Mouse (Mus musculus) c-Kit-positive CD71-negative TER-119-negative erythroid progenitor cells, embryonic 14.5 days (primary cell): ENCODE results near the gene Micu1.

Source experiments
- DNase-seq: peaks from one replicate; pipeline ENCODE4 v3.0.0-alpha.2; 2013; ENCODE audit warnings: low read depth

The Micu1 gene

DNA sequence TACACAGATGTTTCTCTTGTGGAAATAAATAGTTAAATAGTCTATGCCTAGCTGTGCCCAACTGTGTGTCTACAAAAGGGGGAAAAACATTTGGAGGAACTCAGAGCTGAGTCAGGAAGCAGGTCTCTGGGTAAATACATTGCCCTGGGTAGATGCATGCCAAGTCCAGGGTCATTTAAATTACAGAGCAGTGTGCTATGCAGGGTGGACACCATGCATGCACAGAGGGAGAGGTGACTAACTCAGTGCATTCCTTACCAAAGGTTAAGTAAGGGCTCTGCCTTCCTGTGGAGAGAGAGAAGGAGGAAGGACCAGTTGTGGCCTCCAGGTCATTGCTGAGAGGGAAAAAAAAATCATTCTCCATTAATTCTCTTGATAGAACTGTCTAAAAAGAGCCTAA, 22.4 kb downstream of the Micu1 start:
- DNase-seq: no peak

DNA sequence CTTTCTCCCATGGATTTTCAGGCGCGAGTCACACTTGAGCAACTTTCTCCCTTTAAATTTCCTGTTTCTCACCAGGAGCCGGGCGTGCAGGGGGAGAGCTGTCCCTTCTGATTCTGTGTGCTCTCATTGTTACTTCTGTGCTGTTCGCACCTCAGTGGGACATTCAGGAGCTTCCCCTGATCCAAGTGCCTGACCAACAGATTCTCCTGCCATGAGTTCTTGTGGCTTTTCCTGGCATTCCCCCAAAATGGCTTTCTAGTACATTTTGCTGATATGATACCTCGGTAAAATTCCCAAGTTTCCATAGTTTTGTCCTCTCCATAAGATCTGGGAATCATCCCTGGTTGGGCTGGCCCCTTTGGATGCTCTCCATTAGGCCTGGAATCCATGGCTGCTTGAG, 25.0 kb downstream of the Micu1 start:
- DNase-seq: no peak

DNA sequence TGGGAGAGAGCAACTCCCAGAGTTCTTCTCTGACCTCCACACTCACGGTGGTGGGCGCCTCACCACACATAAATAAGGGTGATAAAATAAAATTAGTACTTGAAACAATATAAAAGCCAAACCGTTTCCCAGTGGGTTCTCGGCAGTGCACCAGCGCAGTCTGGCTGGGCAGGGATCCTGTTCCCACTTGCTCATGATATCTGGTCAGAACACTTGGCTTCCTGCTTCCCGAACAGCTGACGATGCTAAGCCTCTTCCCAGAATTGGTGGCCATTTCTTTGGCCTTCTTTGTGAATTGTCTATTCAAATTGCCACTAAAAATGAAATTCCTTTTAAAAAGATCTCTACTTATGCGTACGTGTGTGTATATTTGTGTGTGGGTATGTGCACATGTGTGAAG, 27.0 kb downstream of the Micu1 start:
- no peak for DNase-seq

DNA sequence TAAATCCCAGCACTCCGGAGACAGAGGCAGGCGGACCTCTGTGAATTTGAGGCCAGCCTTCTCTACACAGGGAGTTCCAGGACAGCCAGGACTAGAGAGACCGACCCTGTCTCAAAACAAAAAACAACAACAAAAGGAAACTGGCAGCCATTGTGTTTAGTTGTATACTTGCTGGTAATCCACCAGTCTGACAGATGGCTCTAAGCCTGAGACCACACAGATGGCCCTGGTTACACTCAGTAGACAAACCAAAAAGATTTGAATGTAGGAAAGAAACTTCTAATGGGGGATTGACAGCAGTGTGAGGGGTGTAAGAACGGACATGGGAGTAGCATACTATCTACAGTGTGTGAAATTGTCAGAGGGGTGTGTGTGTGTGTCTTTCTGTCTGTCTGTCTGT, 27.6 kb downstream of the Micu1 start:
- DNase-seq: no peak

DNA sequence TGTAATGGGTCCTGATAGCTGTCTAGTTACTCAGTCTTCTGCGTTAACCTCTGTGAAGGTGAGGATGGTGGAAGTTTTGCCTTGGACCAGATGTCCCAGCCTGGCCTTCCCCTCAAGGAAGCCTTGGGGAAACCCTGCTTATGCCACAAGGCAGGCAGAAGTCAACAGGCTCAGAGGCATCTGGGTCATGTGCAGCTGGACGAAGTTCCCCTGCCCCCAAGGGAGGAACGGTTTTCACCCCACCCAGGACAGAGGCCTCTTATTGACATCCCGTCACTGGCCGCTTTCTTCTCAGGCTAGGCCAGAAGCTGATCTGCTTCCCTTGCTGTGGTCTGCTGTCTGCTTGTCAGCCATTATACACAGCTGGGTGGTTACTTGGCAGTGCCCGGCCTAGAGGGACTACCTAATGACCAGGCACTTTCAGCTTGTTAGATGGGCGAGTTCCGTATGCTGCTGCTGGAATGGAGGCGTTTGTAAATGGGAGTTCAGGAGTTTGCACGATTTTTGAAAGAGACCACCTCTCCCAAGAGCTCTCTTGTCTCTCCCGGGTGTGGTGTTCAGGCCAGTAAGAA, 33.8 kb downstream of the Micu1 start:
- no peak for DNase-seq

DNA sequence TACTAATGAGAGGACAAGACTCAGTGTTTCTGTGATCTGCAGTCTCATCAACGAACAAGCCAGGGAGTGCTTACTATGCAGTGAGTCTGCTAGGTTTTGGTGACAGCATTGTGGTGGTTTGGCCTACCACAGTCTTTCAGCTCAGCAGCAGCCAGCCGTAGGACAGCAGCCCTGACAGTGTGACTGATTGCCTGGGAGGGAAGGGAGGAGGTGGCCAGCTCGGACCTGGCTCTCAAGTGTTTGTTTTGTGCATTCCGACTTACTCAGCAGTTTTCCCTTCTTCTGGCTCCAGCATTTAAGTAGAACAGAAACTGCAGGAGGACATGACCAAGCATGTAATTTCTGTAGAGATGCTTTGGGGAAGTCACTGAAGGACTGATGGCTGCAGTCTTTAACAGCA, 39.2 kb downstream of the Micu1 start:
- DNase-seq: no peak

DNA sequence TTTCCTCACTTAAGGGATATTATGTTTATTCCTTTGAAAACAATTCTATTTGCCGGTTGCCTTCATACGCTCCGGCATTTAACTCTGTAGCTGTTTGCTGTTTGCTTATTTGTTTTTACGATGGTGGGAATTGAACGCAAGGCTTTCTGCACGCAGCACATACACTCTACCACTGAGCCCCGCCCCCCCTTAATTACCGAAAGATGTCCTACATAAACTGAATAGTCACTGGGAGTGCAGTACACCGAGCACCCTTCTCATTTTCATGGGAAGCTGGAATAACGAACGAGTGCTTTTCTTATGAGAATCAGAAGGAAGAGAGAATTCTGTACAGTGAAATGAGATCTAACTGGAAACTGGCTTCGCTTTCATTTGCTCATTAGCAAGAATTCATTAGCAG, 41.1 kb downstream of the Micu1 start:
- DNase-seq: no peak

DNA sequence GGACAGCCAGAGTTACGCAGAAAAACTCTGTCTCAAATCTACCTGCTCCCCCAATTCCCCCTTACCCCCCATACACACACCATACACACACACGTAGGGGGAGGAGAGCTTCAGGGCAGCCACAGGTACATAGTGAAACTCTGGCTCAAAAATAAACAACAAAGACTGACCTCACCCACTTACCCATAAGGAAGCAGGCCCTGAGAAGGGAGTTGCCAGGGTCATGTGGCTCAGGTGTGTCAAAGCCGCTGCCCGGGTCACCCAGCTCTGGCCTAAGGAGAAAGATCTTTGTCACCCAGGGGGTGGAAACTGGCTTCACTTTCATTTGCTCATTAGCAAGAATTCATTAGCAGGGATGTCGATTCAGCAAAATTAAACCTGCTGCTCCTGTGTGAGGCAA, 41.7 kb downstream of the Micu1 start:
- DNase-seq: no peak

DNA sequence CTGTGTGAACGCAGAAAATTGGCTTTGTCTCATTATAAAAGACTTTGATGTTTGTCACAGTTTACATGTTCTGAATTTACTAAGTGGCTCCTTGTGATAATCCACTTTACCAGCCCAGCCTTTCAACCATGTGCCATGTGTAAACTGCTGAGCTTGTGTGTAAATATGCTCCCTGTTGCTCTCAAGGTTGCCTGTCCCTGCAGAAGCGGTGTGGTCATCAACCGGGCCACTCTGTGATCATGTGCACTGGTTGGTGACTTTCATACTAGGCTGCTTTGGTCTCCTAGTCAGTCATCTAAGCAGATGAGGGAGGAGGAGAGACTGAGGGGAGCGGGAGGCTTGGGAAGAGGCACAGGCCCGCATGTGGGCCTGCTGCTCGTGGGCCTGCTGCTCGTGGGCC, 45.1 kb downstream of the Micu1 start:
- DNase-seq: no peak

DNA sequence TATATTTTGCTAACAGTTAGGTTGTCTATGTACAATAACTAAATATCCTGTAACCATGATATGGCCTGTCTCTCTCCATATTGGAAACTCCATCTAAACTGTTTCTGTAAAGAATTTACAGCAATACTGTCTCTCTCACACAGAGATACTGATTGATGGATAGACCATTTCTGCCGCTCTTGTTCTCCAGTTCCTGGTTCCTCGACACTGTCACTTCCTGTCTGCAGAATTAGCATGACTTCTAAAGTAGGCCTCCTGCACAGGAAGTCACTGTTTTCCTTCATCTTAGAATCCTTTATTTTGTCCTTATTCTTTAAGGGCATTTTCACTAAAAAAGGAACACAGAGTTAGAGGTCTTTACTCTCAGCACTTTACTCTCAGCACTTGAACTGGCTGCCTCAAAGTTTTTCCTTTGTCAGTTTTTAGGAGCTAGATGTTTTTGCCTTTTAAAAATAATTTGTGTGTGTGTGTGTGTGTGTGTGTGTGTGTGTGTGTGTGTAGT, 46.5 kb downstream of the Micu1 start:
- DNase-seq: no peak

DNA sequence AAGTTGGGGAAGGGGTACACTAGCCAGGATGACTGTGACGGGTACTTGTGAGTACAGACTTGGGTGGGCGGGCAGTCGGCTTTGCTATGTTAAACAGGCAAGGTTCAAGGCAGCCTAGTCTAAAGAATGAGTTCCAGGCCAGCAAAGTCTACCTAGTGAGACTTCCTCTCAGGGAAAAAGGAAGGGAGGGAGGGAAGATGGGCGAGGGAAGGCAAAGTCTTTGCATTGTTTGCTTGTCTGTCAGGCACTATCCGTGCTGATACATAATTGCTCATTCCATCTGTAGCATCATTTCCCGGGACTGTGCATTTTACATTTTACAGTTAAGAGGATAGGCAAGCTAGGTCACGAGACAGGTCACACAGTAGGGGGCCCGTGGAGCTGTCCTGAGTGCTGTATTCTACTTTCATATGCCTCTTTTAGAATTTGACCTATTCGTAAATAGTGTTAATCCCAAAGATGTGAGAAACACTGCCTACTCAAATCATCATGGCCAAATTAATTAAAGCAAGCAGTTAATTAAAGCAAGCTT, 51.3 kb downstream of the Micu1 start:
- no peak for DNase-seq

DNA sequence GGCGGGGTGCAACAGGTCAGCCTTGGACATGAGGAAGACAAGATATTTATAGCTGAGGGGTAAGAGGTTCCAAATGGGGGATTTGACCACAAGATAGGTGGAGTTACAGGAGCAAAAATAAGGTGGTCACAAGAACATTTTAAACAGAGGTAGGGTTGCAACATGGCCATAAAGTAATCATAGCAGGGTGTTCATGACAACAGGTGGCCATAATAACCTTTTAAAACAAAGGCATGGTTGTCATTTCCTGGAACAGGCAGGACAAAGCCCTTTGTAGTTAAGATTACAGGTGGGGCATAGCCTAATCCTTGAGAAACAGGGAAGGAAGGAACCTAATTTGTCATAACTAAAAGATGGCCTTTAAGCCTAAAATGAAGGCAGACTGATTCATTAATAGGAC, 51.8 kb downstream of the Micu1 start:
- no peak for DNase-seq

DNA sequence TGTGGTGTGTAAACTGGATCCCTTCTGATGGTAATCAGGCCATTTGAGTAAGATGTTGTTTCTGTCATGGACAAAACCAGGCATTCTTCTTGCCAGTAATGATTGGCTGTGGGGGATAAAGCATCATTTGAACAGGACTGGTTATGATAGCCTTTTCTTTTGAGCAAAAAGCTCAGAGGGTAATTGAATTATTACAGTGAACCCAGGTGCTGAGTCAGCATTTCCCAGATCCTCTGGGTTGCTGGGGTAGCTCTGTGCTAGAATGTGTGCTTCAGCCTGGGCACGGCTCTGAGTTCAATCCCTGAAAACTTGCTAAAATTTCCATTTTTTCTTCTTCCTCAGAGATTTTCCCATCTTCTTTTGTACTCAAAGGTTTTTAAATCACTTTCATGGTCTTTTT, 52.6 kb downstream of the Micu1 start:
- DNase-seq: no peak

DNA sequence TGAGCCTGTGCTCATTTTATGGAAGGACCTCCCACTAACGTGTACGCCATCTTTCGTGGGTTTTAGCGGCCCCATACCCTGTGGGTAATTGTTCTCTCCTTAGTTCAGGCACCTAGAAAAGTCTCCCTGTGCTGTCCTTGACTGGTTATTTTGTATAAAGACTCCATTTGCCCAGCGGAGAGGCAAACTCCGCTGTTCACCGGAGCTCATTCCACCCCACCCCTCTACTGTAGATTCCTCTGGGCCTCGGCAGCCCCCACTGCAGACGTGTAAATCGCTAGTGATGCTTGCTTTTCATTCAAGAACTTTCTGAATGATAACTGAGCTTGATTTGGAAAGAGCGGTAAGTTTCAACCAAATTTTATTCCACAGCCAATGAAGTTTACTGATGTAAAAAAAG, 53.4 kb downstream of the Micu1 start:
- no peak for DNase-seq

DNA sequence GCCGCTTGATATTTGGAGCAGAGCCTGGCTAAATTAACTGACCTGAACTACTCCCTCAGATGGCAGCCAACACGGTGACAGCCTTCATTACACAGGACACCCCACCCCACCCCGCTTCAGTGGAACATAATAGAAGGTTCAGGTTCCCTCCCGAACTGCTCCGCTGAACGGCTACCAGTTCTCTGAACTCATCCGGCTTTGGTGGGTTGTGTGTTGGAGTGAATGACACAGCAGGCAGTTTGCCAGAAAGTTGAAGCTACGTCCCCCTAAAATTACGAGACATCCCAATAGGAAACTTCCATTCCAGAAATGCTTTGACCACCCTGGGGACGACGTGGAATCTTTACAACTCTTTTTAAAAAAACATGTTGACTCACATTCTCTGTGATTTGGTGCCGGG, 53.8 kb downstream of the Micu1 start:
- no peak for DNase-seq

DNA sequence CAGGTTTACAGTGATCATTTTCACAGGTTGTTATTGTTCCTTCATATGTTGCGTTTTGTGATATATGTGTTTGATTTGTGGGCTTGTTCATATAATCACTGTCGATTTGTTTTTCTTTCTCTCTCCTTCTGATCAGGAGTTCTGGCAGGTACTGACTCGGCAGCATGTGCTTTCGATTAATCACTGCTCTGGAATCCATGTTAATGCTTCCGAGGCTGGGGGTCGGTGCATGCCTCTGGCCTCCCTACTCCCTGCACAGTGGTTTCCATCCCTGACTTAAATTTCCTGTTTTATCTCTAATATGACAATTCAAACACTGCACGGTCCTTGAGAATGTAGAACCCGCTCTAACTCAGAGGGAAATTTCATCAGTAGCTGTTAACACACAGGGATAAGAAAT, 54.3 kb downstream of the Micu1 start:
- DNase-seq: no peak

DNA sequence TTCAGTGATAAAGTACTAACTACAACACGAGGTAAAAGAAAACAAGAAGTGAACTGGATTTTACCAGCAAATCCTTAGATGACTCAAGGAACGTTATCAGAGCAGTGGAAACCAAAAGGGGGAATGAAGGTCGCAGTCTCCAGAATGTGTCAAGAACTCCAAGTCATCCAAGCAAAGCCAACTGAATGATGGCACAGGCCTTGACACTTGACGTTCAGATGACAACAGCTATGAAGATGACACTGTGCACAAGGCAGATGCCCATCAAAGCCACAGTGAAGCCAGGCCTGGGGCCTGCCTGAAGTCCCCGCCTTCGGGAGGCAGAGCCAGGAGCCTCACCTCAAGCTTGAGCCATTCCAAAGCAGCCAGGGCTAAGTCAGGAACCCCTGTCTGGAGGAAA, 62.5 kb downstream of the Micu1 start:
- no peak for DNase-seq

DNA sequence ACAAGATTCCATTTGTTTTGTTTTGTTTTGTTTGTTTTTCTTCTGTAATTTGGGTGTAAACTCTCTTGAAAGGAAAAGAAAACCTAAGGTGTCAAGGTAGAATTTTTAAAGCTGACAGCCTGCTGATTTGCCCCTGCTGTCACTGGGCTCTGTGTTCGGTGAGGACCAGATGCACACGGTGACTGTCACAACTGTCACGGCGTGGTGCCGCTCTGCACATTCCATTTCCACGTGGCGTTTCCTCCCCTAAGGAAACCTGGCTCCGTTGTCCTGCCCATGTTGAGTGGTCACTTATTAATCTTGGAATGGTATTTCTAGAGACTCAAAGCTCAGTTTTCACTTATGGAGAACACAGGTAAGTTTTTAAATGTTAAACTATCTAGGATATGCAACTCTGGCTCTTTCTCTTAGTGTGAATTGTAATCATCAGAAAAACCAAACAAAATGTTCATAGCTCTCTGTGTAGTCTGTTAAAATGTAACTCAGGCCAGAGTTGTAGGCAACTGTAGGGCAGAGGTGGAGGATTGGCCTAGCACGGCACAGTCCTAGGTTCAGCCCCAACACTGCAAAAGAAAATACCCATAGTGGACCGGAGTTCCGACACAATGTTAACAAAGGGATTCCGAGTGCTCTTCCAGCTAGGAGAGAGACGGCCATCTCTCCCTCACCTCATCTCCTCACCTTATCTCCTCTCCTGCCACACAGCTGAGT, 66.2 kb downstream of the Micu1 start:
- no peak for DNase-seq

DNA sequence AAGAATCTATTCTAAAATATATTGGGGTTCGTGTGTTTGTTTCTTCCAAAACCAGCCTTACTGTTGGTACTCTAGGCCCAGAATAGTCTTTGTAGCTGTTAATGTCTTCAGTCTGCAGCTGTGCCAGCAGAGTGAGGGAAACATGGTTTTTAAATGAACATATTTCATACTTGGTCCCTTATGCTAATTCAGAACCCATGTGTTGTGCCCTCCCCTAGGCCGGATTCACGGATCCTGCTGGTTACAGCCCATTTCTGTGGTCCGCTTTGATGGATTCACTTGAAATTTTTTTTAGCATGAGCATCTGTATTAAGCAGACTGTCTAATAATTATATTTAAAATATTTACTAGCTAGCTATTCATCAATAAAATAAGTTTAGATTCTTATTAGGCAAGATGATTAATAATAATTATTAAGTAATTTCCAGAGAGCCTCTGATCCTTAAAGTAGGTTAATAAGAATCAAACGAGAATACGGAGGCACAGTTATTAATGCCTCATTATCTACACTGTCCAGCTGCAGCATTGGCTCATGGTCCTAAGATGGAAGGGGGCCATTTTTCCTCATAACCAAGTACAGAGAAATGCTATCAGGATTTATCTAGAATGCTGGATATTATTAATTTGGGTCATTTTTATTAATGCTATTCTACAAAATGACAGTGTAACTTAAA, 69.2 kb downstream of the Micu1 start:
- no peak for DNase-seq

DNA sequence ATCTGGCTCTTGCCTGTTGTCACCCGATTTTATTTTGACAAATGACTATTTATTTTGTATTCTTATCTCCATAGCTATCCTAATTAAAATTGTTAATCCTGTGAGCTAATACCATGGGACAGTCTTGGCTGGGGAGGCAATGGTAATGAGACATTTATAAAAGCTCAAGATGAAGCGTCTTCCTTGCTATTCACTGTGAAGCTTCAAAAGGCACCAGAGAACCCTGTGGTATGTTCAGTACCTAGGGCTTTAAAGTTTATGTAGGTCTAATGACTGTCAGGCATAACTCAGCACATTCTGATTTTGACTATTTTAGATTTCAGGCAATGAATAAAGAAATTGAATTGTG, 69.7 kb downstream of the Micu1 start:
- DNase-seq: no peak

DNA sequence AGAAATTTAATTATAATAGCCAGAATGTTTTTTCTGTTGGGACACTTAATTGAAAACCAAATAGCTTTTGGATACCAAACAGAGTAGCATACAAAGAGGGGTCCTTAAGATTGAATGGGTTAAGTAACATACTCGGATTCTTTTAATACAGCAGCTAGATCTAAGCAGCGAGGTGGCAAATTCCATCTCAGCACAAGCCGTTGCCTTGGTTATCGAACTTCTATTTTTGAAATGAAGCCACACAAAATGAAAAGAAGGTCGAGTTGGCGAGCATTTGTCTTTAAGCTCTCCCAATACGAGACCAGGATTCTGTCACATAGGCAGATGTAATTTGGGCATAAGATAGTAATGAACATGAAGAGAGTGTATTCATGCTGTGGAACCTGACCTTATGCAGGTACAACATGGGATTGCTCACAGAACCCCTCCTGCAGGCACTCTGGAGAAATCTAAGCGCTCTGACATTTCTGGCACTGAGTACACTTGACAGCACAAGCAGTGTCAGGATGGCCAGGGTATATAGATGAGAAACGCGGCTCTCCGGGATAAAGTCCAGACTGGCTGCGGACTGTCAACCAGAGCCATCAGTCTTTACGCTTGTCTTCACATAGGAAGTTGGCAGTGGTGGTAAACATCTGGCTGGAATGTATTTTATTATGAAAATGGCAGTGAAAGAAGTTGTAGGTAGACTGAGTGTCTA, 71.3 kb downstream of the Micu1 start:
- no peak for DNase-seq

DNA sequence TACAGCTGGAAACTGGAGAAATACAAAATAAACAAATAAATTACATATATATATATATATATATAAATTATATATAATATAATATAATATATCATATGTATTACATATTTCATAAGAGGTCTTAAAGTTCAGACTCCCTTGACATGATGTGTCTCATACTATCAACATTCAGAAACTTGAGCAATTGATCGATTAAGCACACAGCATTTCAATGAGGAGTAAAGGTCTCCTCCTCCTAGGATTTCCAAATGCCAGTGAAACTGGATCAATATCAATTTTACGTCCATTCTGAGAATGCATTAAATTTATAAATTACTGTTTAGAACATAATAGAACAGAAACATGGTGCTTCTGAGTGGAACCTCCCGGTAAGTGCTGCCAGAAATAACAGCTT, 71.9 kb downstream of the Micu1 start:
- no peak for DNase-seq

DNA sequence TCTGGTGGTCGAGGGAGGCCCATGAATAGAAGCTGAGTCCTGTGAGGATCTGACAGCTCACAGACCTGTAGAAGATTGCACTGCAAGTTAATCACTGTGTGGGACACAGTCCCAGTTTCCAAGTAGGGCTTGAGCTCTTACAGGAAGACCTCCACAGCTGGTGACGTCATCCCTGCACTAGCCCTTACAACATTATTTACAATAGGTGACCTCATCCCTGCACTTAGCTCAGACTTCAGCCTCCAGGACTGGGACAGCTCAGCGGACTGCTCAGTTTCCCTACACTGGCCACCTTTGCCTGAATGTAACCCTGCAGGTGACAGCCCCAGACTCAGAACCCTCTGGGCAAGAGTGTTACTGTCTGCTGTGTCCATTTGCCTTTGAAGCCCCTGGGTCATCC, 75.0 kb downstream of the Micu1 start:
- no peak for DNase-seq
